Mouse (Mus musculus) urinary bladder, postnatal 36 days (tissue): ENCODE measurements at regions not wholly inside any gene's neighbourhood (a gene's known extent, or its start where the extent isn't known, plus 50 kb on each side); places are given as distances from the start of the nearest gene placed in this dataset.

Source experiments
- DNase-seq, 2 experiments: peaks; one replicate each; pipeline ENCODE4 v3.0.0; 2022; ENCODE audit warnings: low spot score in 2 of 2, mixed read lengths in 1 of 2

DNA sequence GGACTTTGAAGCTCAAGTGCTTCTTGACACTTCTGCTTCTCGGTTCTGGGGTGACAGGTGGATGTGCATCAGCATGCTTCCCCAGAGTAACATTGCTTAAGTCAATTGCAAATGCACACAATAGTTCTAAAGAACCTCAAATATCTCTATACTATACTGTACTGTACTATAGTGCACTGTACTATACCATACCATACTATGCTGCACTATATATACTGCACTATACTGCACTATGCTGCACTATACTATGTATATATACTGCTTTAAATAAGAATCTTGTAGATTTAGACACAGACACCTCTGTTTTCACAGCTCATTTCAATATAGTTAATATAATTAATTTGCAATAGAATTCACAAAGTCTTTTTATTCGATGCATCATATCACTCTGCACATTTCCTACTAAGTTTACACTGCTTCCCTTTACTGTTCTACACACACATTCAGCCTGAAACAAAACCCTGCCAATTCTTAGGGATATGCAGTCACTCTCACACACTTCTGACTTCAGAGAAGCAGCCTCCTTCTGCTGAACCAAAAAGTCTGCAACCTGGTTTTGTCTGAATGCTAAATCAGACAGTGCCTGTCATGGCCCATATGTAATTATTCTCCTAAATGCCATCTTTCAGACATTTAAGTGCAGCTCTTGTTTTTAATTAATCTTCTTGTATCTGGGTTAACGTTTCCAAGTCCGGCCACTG is 570.8 kb upstream of the Map3k7 start:
- no peak for DNase-seq

DNA sequence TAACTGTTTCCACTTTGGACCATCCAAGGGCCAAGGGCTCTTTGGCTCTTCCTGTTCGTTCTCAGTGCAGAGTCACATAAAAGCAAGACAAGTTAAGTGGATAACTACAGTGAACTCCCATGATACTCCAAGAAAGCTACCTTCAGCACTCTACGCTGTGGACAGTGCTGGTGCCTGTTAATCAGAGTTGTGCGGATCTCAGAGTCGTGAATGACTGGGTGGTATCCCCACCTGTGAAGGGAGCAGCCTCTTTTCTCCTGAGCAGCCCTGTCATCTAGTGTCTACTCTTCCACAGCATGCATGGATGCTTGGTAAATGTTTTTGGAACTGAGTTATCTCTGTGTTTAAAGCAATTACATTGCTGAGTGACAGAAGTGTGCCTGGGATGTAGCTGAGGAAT is 568.4 kb upstream of the Map3k7 start:
- no peak for DNase-seq

DNA sequence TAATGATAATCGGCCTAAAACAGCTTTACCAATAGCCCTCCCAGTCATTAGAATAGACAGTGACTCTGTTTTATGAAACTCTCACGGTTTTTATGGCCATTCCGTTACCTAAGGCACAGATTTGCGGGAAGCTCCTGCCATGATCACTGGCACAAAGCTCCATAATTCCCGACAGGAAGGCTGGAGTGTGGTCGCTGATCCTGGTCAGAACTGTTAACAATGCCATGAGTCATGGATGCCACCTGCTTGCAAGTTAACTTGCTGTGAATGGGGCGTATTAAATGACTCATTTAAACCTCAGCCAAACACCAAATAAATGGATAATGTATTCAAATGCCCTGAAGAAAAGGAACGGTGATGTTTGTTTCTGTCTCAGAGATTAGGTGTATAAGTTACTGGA is 559.9 kb upstream of the Map3k7 start:
- DNase-seq, result no peak

DNA sequence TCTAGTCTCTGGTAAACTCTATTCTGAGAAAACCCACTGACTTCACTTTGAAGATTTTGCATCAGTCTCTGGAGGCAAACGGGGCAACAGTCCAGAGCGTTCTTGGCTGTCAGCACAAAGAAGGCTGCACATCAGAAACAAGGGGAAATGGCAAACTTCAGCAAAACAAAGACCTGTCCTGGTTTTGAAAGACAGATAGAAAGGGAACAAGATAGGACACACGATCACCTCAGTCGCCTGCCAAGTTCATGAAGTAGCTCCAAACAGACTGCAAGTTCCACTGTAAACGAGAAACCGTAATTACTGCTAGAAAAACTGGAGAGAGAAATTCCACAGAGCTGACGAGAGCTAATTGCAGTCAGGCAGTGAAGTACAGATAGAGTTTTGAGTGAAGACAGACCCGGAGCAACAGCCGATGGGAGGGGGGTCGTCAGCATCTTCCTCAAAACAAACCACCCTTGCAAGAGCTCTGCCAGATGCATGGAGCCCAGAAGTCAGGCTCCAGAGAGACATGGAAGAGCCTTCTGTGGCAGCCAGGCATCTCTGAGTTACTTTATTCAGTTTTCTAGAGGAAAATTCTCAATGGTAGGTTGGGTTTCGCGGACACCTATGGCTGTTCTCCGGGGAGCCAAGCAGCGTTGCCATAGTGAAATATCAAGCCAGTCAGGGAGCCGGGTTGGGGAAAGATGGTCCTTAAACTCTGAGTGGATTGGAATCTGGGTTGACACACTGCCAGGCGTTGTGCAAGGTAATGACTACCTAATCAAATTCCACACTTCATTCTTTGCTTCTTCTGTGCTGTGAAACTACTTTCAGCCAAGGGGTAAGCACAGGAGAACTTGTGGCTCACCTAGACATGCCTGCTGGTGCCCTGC is 558.8 kb upstream of the Map3k7 start:
- peak in 1 of 2 experiments; percentile 26 for DNase-seq

DNA sequence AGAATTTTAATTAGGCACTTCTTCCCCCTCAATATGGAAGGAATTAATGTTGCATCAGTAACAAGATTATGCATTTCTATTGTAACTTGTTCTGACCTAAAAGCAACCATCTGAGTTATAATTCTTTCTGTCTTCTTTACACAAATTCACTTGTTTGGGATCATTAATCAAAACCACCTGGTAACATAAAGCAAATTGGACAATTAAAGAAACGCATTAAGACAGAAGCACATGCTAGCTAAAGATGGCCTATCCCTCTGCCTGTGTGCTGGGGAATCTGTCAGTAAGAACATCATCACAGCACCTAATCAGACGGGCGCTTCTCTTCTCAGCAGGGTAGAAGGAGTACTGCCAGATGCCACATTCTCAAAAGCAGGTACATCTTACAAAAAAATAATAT is 553.7 kb upstream of the Map3k7 start:
- DNase-seq, result no peak

DNA sequence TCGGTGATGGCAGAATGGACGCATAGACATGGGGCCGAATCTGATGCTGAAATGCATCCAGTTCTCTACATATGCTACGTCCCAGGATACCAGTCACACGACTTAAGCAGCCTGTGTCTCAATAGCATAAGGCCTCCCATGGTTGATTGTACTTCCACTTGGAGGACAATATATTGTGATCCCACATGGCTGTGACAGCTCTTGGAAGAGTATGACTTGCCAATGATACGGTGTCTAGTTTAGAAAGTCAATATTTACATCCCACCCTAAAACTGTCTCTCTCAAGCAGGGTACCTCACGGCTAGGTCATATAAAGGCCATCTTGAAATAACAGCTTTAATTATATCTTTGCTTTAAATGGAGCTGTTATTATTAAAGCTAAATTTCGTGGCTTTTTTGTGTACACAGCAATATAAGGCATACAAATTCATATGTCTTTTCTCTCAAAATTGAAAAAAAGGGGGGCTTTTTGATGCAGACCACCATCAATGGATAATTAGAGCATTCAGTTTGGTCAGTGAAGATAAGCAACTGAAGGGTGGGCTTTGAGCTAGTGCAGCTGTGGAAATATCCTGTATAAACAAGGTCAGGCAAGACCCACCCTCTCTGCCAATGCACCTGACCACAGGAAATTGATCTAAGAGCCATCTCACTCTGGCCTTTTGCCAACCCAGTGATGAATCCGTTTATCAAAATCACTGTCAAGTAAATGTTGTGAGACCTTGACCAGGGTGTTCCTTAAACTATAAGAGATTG is 551.9 kb upstream of the Map3k7 start:
- DNase-seq, result no peak

DNA sequence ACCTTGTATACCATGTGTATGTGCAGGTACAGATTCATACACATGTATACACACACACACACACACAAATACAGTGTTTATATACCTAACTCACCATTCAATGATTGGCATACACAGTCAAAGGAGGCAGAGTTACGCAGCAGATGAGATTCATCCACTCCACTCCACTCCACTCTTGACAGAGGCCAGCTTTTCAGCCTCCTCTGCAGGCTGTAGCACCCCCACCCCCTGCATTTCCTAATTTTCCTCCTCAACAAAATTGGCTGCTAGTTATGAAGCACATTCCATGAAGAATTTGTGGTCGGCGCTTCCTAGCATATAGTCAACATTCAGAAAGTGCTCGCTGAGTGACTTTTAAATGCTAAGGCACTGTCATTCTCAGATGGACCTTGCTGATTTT is 546.7 kb upstream of the Map3k7 start:
- DNase-seq, result no peak

DNA sequence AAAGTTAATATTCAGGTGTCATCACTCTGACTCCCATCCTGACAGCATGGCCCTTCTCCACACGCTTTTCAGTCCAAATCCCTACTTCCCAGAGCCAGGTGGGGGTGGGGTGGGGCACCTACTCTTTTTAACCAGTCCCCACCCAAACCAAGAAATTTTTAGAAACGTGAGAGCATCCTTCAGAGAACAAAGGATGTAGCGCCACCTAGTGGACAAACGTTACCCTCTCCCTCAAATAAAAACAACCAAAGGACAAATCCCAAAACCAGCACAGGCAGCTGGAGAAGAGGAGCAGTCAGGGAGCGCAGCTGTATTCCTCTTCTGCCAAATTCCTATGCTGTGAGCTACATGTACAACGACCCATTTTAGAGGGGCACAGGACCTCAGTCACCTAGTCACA is 544.7 kb upstream of the Map3k7 start:
- DNase-seq, result peak in 1 of 2 experiments; percentile 6

DNA sequence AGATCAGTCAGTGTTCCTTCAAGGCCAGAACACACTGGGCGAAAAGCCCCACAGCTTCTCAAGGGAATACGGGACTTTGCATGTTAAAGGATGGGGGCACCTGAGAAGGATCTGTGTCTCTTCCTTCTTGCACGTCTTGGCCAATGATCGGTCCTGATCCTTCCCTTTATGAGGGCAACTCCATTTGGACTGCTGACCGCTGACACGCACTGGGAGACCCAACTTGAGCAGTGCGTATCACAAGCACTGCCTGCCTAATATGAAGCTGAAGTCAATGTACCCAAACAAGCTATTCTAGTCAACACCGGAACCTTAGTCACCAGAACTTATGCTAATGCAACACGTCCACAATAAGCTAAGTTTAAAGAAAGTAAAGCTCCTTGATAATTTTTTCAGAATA is 543.7 kb upstream of the Map3k7 start:
- no peak for DNase-seq

DNA sequence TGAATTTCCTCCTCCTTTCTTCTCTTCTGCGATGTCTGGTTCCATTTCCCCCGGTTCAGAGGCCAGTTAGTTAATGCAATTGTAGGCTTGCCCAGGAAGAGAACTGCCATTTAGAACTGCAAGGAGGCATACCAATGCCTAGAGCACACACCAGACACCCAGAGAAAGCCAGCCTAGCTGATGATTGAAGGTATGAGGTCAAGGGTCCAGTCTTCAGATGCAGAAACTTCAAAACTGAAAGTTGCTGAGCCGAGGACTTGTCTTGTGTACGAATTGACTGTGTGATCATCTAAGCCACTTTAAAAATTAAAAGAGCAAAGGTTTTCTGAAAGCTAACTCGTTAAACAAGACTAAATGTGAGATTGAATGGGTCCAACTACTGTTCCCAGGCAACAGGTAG is 542.5 kb upstream of the Map3k7 start:
- no peak for DNase-seq

DNA sequence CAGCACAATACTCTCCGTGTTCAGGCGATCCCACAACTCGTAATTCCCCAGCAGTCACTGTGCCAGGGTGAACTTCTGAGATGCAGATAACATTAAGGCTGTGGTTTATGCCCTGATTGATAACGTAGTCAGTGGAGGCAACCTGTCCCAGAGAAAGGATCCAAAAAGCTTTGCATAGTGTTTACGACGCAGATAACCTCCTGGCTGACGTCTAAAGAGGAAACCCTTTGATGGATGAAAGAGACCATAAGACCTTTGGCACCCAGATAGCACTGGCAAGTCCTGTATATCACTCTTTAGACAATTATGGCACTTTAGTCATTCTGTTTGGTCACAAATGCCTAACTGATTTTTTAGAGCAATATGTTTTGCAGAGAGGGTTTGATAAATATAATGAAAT is 538.8 kb upstream of the Map3k7 start:
- no peak for DNase-seq

DNA sequence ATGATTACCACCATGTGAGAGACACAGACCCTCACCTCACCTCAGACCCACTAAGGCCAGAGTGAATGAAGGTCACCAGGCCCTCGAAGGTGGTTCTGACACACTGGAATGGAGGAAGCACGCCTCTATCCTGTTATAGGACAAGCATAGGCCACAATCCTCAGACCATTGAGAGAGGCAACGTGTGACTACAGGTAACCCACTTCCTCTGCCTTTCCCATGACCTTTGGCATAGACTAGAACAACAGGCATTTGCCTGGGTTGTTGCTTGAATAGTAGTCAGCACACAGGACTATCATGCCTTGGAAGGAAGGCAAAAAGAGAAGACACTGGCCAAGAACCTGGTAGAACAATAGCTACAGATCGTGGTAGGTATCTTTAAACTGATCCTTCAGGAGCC is 538.2 kb upstream of the Map3k7 start:
- no peak for DNase-seq

DNA sequence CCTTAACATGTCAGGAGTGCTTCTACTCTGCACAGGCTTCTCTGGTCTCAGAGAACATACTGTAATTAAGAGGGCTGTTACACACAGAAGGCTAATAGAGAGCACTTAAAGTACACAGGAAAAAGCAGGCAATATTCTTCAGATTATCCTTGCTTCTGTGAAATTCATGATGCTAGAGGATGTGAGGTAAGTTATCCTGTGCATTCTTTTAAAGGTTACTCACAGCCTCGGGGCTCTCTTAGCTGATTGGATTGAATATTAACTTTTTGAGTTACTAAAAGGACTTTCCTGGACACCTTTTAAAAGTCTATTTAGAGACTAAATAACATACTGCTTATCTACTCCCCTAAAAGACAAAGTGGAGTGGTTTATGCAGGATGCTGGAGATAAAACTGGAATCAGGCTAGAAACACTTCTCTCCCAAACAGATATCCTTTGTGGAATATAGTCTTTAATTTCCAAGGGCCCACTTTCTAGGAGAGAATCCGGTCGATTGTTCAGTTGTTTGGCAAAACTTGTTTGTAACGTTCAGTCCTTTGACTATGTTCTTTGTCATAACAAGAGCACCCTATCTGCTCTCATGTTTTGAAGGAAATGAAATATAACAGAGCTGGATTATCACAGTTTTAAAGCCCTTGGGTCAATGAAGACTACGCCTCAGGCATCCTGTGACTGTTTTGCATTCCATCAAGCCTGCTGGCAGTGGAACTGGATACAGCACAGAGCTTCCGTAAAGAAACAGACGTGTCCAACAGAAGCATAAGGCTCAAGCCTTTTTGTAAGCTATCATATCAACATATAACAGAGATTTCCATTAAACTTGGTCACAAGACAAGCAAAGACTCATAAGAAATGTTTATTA is 537.5 kb upstream of the Map3k7 start:
- DNase-seq, result no peak

DNA sequence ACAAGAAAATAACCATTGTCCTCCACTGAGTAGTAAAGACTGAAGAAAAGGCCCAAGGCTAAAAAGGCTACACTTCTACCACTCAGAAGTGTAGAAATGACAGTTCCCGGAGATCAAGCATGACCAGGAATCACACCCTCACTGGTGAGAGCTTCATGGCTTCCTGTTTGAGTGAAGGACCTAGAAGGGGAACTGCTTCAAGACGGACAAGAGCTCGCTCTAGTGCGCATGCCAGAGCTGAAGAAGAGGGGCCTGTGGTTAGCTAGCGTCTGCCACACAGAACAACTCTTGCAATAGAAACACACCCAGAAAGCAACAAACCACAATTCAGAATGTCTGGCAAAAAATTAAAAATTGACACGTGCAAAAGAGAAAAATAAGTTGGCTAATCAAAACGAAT is 530.0 kb upstream of the Map3k7 start:
- DNase-seq, result no peak

DNA sequence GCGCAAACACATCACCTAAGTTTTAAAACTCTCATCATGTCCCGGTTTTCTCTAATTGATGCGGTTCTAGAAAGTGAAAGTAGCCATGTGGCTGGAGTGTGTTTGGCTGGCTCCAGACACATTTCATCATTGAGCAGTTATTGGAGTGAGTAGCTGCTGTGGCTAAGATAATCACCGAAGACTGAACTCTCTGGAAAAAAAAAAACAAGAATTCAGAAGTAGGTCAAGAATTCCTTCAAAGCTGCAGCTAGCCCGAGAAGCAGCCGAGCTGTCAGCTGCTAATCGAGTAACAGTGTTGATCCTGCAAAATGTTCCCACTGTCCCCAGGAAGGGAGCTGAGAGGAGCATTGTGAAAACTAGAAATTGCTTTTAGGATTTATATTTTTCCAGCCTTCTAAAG is 509.0 kb upstream of the Map3k7 start:
- DNase-seq, result peak in 1 of 2 experiments; percentile 5

DNA sequence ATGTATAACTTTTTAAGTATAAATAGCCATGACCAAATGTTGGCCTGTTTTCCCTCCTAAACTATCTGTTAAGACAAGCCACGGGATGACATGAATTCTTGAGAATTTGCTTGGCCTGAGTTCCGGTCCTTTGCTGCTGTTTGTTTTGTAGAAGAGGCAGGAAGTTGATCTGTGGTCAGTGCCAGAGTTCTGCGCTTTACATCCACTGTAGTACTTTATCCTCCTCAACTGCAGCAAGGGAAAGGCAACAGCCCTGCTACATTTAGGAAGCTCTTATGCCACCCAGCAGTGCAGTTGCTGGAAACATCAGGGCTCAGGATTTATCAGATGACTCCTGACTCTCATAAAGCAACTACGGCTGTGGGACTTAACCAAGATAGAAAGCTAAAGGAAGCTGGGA is 508.4 kb upstream of the Map3k7 start:
- no peak for DNase-seq

DNA sequence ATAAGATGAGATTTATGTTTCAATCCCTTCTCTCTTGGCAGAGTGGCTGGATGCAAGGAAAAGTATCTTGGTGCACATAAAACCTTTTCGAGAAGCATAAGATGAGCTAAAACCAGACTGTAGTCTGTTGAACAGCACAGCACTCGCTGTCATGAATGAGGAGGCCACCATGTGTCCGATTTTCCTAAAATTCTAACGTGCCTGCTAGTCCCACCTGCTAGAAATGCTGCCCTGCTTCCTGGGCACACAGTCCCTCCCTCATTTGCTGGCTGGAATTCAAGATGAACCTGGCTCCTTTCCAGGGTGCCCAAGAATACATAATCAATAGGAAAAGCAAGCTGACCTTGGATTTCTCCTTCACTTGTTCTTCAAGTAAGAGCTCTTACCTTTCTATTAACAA is 501.4 kb upstream of the Map3k7 start:
- no peak for DNase-seq

DNA sequence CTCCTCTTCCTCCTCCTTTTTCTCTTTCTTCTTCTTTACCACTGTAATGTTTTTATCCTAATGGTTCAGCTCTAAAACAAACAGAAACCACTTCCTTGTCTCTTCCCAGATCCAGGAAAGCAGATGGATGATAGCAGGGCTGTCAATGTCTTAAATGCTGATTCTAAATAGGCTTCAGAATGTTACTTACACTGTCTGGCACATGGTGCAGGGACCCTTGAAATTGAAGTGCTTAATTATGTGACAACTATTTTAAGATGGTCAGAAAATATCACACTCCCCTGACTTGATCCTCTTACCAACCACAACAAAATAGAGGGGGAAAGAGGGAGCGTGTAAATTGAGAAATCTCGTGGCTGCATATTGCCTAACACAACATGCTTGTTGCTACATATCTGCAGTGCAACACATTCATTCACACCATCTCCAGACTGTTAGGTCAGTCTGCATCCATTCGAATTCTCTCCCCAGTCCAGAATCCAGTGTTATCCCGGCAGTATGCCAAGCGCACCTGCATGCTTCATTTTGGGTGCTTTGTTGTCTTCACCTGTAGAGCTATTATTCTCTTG is 500.7 kb upstream of the Map3k7 start:
- no peak for DNase-seq

DNA sequence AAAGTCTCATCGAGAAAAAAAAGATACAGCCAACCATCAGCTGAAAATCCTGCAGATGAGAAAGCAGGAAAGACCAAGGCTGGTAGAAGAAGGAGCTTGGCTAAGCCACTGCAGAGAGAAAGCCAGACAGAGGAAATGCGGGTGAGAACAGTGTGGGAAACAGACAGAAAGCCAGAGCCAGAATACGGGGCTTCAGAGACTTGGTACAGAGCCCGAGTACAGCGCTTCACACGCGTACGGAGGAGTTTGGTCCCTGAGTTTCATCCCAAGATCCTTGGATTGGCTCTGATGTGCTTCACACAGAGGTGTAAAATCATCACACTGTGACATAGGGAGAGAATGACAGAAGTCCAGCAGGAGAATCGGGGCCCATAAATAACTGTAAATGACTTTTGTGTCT is 495.6 kb upstream of the Map3k7 start:
- DNase-seq, result no peak

DNA sequence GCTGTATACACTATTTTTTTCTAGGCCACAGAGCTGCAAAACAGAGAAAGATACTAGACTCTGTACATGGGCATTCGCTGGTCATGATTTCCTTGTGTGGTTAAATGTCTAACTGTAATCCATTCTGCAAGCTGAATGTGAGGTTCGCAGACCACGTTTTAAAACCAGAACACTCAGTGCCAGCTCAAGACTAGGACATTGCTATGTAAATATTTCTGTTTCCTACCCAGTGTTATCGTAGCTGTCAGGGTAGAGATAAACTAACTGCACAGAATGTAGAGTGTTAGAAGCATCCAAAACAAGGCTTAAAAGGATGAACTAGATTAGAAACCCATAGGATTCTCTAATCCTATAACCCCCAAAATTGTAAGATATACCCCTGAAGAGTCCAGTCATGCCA is 494.1 kb upstream of the Map3k7 start:
- DNase-seq, result no peak

DNA sequence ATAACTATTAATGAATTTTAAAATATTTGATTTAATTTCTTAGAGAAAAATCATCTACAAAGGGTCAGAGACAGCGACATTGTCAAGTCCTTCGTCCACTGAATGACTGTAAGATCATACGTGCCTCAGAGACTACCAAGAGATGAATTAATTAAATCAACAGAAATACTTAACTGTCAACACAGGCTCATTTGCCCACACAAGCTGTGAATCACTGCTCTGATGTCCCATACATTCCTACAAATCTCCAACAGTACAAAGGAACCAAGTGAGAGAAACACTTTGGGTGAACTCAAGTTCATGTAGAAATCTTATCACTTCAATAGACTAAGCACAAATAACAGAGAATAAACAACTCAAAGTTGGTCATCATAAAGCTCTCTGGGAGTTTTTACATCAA is 471.4 kb upstream of the Map3k7 start:
- DNase-seq, result no peak
